Mouse (Mus musculus): ENCODE measurements around the gene Scube2.

DNA sequence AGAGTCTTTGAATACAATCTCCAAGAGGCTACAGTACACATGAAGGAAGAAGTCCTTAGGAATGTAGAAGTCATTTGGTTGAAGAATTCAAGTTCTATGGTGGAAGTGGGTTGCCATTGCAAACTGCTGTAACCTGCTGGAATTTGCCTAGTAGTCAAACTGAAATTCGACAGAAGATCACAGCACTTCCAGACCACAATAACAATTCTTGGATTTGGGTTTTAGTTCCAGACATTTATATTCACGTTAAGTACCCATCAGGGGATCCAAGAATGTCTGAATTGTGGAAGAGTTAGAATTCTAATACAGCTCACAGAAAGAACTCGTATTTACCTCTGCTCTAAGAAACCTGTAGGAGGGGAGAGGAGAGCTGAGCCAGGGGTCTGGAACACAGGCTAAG is 14.9 kb downstream of the Scube2 start:
- TF ChIP-seq CTCF (IDR thresholded peaks at IDR 0.05; ENCODE audit: insufficient read depth, low read depth, low read length) (no peak), POLR2A (IDR thresholded peaks at IDR 0.05; ENCODE audit: insufficient read depth, low read depth, low read length) (no peak)

Data from olfactory bulb, adult 2 months (tissue).